In the genomic region with DNA sequence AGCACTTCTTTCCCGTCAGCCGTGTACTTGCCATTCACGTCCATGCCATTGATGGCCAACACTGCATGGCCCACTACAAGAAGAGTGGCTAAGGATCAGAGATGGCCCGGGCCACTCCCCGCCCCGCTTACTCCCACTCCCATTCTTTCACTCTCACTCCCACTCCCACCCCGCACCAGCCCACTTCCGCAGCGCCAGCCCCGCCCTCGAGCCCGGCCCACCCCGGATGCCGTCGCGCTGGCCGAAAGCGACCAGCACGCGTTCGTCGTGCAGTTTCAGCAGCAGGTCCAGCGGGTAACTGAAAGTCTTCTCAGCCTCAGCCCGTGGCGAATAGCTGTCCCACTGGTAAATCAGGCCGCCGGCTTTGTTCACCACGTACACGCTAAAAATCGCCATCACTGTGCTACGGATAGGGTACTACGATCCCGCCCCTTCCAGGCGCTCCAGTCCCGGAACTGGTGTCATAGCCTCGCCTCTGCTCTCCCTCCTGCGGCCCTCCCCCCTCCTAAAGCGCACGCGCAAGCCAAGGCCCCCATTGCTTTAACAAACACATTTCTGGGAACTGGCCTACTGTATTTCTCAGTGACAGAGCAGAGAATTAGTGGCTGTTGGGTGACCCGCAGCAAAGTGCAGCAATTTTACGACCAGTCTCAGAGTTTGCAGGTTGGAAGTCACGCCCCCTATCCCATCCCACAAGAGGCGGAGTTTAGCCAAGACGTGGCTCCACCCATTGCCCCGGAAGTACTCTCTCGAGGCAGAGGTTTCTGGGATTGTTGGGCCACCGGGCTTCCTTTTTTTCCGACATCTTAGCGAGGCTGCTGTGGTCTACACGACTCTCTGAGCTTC, we compare ENCODE assay signal across 8 mouse cellular contexts. TPM values are rescaled to one million over a fixed set of nuclear protein-coding genes. Genes with fewer than 3 reads are reported as not detected.
DNase-seq lines count a peak whose midpoint lies in the region; ATAC-seq lines count a peak whose summit lies in the region.

A gene (plus strand): TSS at position 234 of the 846 bp plus-strand sequence.
A gene (minus strand): TSS at position 695 of the 846 bp plus-strand sequence.

- no peaks in the 10 kb centered on the region for H3K27me3 ChIP-seq in hindbrain, embryonic 16.5 days (replicated peaks; ENCODE audit: control insufficient read depth, insufficient read depth, low read length)

- under 1% methylated on average over 49 of the region's 51 CpGs for WGBS in hindbrain, embryonic 16.5 days
- under 1% methylated on average over 47 of the region's 51 CpGs for WGBS in macrophage (ENCODE audit: missing documents)

- no peaks in the 10 kb centered on the region for H3K9me3 ChIP-seq in hindbrain, embryonic 16.5 days (ENCODE audit: control insufficient read depth, low read length)

- peaks cover 15% of the 10 kb centered on the region for H3K4me1 ChIP-seq in hindbrain, embryonic 16.5 days (ENCODE audit: control insufficient read depth, insufficient read depth, low read depth, low read length)

- H3K4me3 ChIP-seq in hindbrain, embryonic 16.5 days (ENCODE audit: low read length) = peak within 1 kb of the TSS; percentile 55
- peak within 1 kb of the TSS; percentile 86 for H3K4me3 ChIP-seq in macrophage (ENCODE audit: inconsistent target)

- H3K79me2 ChIP-seq in macrophage (ENCODE audit: inconsistent target) = peaks cover 63% of the 10 kb centered on the region

- peak; percentile 86 for DNase-seq in WW6 (ENCODE audit: low read depth, low spot score)
- DNase-seq in cerebellum, postnatal 4 days (ENCODE audit: low spot score in 2 of 2) = peak; percentile 75 to 89
- DNase-seq in gastrocnemius, adult 18-20 months (ENCODE audit: low spot score) = peak; percentile 94
- DNase-seq in left cerebral cortex, adult 18-20 months (ENCODE audit: low spot score in 2 of 2) = peak; percentile 91
- DNase-seq in right cerebral cortex, adult 18-20 months = peak; percentile 91
- DNase-seq in urinary bladder, postnatal 10 days (ENCODE audit: low spot score) = peak; percentile 65

- peaks cover 45% of the 10 kb centered on the region for H3K36me3 ChIP-seq in hindbrain, embryonic 16.5 days (ENCODE audit: control insufficient read depth, insufficient read depth, low read length)
- peaks cover 57% of the 10 kb centered on the region for H3K36me3 ChIP-seq in macrophage (ENCODE audit: inconsistent target)

- peak within 1 kb of the TSS; percentile 98 for H3K27ac ChIP-seq in hindbrain, embryonic 16.5 days (ENCODE audit: low read depth, low read length)
- H3K27ac ChIP-seq in macrophage = peak within 1 kb of the TSS; percentile 95

- peak within 1 kb of the TSS; percentile 78 for H3K4me2 ChIP-seq in hindbrain, embryonic 16.5 days (ENCODE audit: low read length)

- ATAC-seq in hindbrain, embryonic 16.5 days = peak; percentile 98

- peak within 1 kb of the TSS; percentile 77 for H3K9ac ChIP-seq in hindbrain, embryonic 16.5 days (ENCODE audit: low read depth, low read length)

RNA-seq across cellular contexts. Expression of the first gene that starts in this region (rescaled TPM):
- total RNA-seq in gastrocnemius, adult 18-20 months (2021) = 100 to 1,000 TPM; 772 to 880 TPM
- polyA plus RNA-seq in hindbrain, embryonic 16.5 days (2015; fragmentation: Nextera tagmentation; extraction: Ambion mirVana) = 742 and 834 TPM in 2 replicates
- total RNA-seq in left cerebral cortex, adult 18-20 months (2021) = 100 to 1,000 TPM; 755 to 756 TPM
- 100 to 1,000 TPM in 7 of 26 experiments, 10 to 100 TPM in 19; 48.2 to 259 (median 88.5) TPM for total RNA-seq in macrophage (2018; cell fraction: chromatin; rRNA removed)
- 1,000 to 10,000 TPM in 13 of 26 experiments, 100 to 1,000 TPM in 13; 651 to 1,678 (median 1,040) TPM for total RNA-seq in macrophage (2018; cell fraction: cytosol; rRNA removed)
- 100 to 1,000 TPM in 25 of 26 experiments, 10 to 100 TPM in 1; 73.3 to 248 (median 137) TPM for total RNA-seq in macrophage (2018; cell fraction: nucleus; rRNA removed)
- 1,052 to 1,678 TPM (median 1,580 TPM) in 3 replicates for polyA plus RNA-seq in macrophage (2018)

RNA-seq across cellular contexts. Expression of the second gene that starts in this region (rescaled TPM):
- total RNA-seq in gastrocnemius, adult 18-20 months (2021) = 10 to 100 TPM; 16.9 to 20.4 TPM
- 293 and 308 TPM in 2 replicates for polyA plus RNA-seq in hindbrain, embryonic 16.5 days (2015; fragmentation: Nextera tagmentation; extraction: Ambion mirVana)
- 10 to 100 TPM; 70.6 to 71.0 TPM for total RNA-seq in left cerebral cortex, adult 18-20 months (2021)
- 10 to 100 TPM in 25 of 26 experiments, 1 to 10 TPM in 1; 9.0 to 65.0 (median 30.3) TPM for total RNA-seq in macrophage (2018; cell fraction: chromatin; rRNA removed)
- total RNA-seq in macrophage (2018; cell fraction: cytosol; rRNA removed) = 10 to 100 TPM; 55.8 to 78.6 (median 65.6) TPM
- 10 to 100 TPM; 21.6 to 71.3 (median 44.7) TPM for total RNA-seq in macrophage (2018; cell fraction: nucleus; rRNA removed)
- 45.6 to 95.6 TPM (median 69.5 TPM) in 3 replicates for polyA plus RNA-seq in macrophage (2018)

Comparison
In these comparisons a context has a peak if more than half of its experiments do, and no peak if none do; other contexts are left out.
1. Peak in every context shown above with its lines: DNase-seq, ATAC-seq, H3K4me3 ChIP-seq and H3K27ac ChIP-seq.